Mouse (Mus musculus): ENCODE measurements at regions not wholly inside any gene's neighbourhood (a gene's known extent, or its start where the extent isn't known, plus 50 kb on each side); places are given as distances from the start of the nearest gene placed in this dataset.

DNA sequence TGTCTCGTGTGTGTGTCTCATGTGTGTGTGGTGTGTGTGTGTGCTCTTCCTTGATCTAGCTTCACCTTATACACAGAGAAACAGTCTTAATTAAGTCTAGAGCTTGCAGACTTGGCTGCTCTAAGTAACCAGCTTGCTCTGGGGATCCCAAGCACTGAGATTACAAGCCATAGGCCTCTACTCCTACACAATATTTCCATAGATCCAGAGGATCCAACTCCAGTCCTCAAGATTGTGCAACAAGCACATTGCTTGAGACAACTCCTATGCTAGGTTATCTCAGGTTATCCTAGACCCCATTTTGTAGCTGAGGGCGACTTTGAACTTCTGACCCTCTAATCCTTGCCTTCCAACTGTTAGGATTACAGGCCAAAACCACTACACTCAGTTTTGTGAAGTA lies 67.1 kb downstream of the Arrdc3 start:
- TF ChIP-seq CTCF (IDR thresholded peaks at IDR 0.05): no peak
- TF ChIP-seq EP300 (IDR thresholded peaks at IDR 0.05): no peak

Data from lung, postnatal 0 days (tissue).